Mouse (Mus musculus): ENCODE data around the gene Zfp646.
"Not testable (repeated sequence)": the region's sequence is repeated elsewhere in the genome, so short reads cannot be mapped to it uniquely, and the experiment has no call there.

Zfp646 gene

GRCm38 (mm10) chr7:127876041-127876466 is at the start of gene Zfp646:
Gene Zfp646 (plus strand): TSS chr7:127876221.
- DNase-seq (ENCODE audit: low read depth in 1 of 2, low spot score in 2 of 2), result peak; percentile 56 to 58

GRCm38 (mm10) chr7:127835550-127835949 is 40.5 kb upstream of the Zfp646 start:
- no peak for DNase-seq (ENCODE audit: low read depth in 1 of 2, low spot score in 2 of 2)

- DNase-seq (ENCODE audit: low read depth in 1 of 2, low spot score in 2 of 2), result no peak
Observed at GRCm38 (mm10) chr7:127837473-127837872, 38.5 kb upstream of the Zfp646 start.

- not testable (repeated sequence) for DNase-seq (ENCODE audit: low read depth in 1 of 2, low spot score in 2 of 2)
Observed at GRCm38 (mm10) chr7:127837878-127838277, 38.1 kb upstream of the Zfp646 start.

- not testable (repeated sequence) for DNase-seq (ENCODE audit: low read depth in 1 of 2, low spot score in 2 of 2)
Observed at GRCm38 (mm10) chr7:127840031-127840430, 36.0 kb upstream of the Zfp646 start.

GRCm38 (mm10) chr7:127840886-127841285 is 35.1 kb upstream of the Zfp646 start:
- peak in 1 of 2 experiments; percentile 17 for DNase-seq (ENCODE audit: low read depth in 1 of 2, low spot score in 2 of 2)

GRCm38 (mm10) chr7:127841340-127842000 is 34.6 kb upstream of the Zfp646 start:
- peak; percentile 84 for DNase-seq (ENCODE audit: low read depth in 1 of 2, low spot score in 2 of 2)

GRCm38 (mm10) chr7:127842001-127842718 is 33.9 kb upstream of the Zfp646 start:
- DNase-seq (ENCODE audit: low read depth in 1 of 2, low spot score in 2 of 2), result peak; percentile 45 to 57

GRCm38 (mm10) chr7:127849973-127850875 is 25.8 kb upstream of the Zfp646 start:
- peak in 1 of 2 experiments; percentile 23 for DNase-seq (ENCODE audit: low read depth in 1 of 2, low spot score in 2 of 2)

GRCm38 (mm10) chr7:127850906-127851305 is 25.1 kb upstream of the Zfp646 start:
- no peak for DNase-seq (ENCODE audit: low read depth in 1 of 2, low spot score in 2 of 2)

GRCm38 (mm10) chr7:127858258-127858657 is 17.8 kb upstream of the Zfp646 start:
- DNase-seq (ENCODE audit: low read depth in 1 of 2, low spot score in 2 of 2), result no peak

GRCm38 (mm10) chr7:127866434-127866833 is 9.6 kb upstream of the Zfp646 start:
- no peak for DNase-seq (ENCODE audit: low read depth in 1 of 2, low spot score in 2 of 2)

- DNase-seq (ENCODE audit: low read depth in 1 of 2, low spot score in 2 of 2), result no peak
Observed at GRCm38 (mm10) chr7:127867641-127868040, 8.4 kb upstream of the Zfp646 start.

GRCm38 (mm10) chr7:127869149-127869810 is 6.7 kb upstream of the Zfp646 start:
- no peak for DNase-seq (ENCODE audit: low read depth in 1 of 2, low spot score in 2 of 2)

GRCm38 (mm10) chr7:127870136-127870821 is 5.7 kb upstream of the Zfp646 start:
- DNase-seq (ENCODE audit: low read depth in 1 of 2, low spot score in 2 of 2), result no peak

GRCm38 (mm10) chr7:127874812-127875626 is 1.0 kb upstream of the Zfp646 start:
- DNase-seq (ENCODE audit: low read depth in 1 of 2, low spot score in 2 of 2), result no peak

- peak; percentile 66 to 79 for DNase-seq (ENCODE audit: low read depth in 1 of 2, low spot score in 2 of 2)
Observed at GRCm38 (mm10) chr7:127875627-127876001, 407 bp upstream of the Zfp646 start.

GRCm38 (mm10) chr7:127876467-127877348 is 687 bp downstream of the Zfp646 start, which contains the start of gene Zfp668:
Gene Zfp668 (minus strand): TSS chr7:127876828.
- DNase-seq (ENCODE audit: low read depth in 1 of 2, low spot score in 2 of 2), result peak; percentile 68 to 82
